Mouse (Mus musculus) yolk sac, embryonic 10.5 days (tissue): ENCODE measurements around the gene Serp1.

Source experiments
- DNase-seq: peaks from one replicate; pipeline ENCODE4 v3.0.0-alpha.2; 2017; ENCODE audit warnings: low spot score

Gene Serp1

DNA sequence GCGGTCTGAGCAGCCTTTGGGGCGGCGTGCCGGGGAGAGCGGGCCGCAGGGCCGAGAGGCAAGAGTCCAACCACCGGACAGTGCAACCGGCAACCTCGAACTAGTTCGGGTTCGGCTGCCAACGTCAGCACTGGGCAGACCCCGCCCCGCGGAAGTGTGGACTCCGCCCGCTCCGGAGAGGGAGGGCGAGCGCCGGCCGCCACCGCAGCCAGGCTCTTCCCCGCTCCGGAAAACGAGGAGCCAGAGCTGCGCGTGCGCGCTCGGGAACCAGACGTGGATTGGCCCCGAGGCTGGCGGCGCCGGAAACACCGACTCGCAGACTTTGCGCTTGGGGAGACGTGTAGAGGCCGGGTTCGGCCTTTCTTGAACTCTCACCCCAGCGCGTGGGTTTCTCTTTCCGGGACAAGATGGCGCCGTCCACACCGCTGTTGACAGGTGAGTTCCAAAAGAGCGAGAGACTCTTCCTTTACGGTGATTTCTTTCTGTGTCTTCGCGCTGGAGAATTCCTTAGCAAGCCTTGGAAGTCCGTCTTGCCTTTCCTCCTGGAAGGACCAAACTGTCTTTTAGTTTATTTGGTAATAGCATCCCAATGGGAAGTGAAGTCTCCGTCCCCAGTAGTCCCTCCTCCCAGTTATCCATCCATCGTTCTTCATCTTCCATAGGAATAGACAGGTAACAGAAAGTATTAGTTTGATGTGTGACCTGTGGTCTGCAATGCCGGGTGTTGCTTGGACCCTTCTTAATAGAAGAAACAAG is at the start of gene Serp1, which contains the start of gene Eif2a:
Gene Serp1, minus strand, starts transcription at position 241 of the 756 bp plus-strand sequence.
Gene Eif2a, plus strand, starts transcription at position 170 of the 756 bp plus-strand sequence.
- DNase-seq: peak; percentile 98

- DNase-seq: no peak
These were observed 45.1 kb upstream of the Serp1 start for GRCm38 (mm10) chr3:58570821-58571220.

DNA sequence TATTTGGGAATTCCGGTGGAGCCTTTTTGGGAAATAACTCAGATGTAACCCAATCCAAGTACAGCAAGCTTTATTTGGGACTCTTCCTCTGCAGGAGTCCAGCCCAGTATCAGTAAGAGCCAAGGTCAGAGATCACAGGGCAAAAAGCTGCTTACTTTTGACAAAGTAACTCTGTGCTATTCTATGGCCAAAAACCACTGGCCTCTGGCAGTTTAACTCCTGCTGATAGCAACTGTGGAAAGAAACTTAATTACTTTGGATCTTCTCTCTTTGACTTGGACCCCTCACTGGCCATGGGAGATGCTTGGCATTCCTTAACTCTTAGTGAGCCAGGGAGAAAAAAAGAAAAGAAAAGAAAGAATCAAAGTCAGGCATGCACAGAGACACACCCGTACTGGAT is 35.7 kb upstream of the Serp1 start:
- no peak for DNase-seq

DNA sequence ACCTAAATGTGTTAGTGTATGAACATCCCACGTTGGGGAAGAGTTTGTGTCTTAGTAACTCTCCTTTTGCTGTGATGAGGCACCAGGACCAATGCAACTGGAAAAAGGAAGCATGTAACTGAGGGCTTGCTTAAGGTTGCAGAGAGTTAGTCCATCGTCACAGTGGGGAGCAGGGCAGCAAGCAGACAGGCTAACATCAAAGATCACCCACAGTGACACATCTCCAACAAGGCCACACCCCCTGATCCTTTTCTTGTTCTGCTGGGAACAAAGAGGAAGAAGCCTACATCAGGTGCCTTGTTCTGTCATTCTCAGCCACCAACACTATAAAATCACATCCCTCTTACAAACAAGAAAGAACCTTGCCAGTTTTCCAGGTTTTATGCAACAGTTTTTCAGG is 34.2 kb upstream of the Serp1 start:
- no peak for DNase-seq

- DNase-seq: no peak
These were observed 31.0 kb upstream of the Serp1 start for GRCm38 (mm10) chr3:58556649-58557048.

DNA sequence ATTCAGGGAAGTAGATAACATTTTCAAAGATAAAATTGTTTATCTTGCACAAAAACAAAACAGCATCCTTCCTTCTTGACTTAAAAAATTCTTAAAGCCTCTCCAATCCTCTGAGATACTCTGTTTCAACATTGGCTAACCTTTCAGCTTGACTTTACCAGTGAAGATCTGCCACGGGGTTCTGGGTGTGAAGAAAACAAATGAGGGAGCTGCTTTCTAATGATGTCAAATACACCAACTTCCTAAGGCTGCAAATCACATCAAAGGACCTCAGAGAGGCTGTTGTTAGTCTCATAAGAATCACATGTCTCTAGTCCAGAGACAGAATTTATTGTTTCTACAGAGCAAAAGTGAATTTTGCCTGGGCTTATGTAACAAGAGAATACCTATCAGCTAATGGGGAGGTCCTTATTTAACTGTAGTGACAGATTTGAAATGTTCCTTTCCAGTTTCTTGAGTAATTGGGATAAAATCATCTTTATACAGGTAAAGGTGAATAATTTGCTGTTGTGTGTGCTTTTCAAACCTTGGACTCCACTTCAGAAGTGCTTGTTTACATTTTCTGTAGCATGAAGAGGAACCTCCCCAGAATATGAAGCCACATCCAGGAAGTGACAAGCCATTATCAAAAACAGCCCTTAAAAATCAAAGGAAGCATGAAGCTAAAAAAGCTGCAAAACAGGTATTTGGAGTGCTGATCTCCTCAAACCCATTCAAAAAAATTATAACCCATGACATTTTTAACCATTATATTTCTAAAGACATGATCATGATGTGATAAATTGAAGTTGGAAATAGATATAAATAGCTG is 26.5 kb upstream of the Serp1 start:
- DNase-seq: no peak

- no peak for DNase-seq
These were observed 10.9 kb upstream of the Serp1 start for GRCm38 (mm10) chr3:58536573-58536972.

DNA sequence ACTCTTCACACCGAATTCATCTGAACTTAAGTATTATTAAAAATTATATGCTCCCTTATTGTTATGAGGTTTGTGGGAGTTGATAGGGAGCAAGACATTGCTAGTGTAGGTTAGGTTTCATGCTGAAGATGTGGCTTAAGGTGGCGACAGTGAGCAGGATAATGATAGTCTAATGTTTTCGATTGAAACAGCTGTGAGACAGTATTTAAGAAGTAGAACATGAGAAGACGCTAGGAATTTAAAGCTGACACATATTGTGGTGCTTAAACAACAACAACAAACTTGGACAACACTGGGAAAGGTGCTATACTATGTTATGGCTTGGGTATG is 681 bp upstream of the Serp1 start:
- no peak for DNase-seq

GRCm38 (mm10) chr3:58525166-58525565 is 526 bp downstream of the Serp1 start:
- DNase-seq: peak; percentile 40

DNA sequence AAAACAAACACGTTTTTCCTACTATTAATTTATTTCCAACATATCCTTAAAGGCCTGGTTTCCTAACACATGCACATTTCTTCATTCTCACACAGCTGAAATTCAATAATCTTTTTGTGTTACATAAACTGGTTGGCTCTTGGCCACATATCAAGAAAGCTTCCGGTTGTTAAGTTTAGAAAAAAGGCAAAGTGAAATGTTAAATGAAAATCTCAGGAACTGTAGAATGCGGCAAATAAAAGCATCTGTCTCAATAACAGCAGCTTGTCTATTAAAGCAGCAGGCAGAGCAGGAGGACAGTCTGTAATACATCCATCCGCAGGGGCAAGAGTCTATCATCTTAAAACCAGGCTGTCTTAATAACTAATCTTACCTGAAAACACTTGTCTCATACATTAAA is 1.4 kb downstream of the Serp1 start:
- DNase-seq: no peak

- no peak for DNase-seq
These were observed 2.3 kb downstream of the Serp1 start for GRCm38 (mm10) chr3:58523386-58523785.

DNA sequence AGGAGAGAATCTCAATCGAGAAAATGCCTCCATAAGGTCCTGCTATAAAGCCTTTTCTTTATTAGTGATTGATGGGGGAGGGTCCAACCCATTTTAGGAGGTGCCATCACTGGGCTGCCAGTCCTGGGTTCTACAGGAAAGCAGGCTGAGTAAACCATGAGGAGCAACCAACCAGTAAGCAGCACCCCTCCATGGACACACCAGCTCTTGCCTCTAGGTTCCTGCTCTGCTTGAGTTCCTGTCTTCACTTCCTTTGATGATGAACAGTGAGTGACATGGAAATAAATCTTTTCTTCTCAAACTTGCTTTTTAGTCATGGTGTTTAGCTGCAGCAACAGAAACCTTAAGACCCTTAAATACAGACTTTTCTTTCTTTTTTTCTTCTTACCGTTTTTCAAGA is 4.3 kb downstream of the Serp1 start:
- no peak for DNase-seq

DNA sequence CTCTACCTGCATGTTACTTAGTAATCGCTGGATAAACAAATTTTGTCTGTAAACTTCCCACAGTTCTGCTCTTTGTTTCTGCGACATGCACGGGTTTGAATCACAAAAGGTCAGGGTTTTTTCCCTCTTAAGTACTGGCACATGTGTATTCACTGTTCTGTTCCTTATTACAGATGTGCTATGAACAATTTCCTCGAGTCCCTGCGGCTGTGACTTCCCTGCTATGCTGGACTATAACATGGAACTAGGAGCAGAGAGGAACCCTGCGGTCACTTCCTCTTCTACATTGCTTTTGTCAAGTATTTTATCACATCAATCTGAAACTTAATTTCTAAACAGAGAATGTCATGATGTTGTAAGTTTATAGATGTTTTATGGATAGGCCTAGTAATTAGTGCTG is 5.4 kb downstream of the Serp1 start:
- DNase-seq: no peak

GRCm38 (mm10) chr3:58519536-58519935 is 6.2 kb downstream of the Serp1 start:
- DNase-seq: no peak

DNA sequence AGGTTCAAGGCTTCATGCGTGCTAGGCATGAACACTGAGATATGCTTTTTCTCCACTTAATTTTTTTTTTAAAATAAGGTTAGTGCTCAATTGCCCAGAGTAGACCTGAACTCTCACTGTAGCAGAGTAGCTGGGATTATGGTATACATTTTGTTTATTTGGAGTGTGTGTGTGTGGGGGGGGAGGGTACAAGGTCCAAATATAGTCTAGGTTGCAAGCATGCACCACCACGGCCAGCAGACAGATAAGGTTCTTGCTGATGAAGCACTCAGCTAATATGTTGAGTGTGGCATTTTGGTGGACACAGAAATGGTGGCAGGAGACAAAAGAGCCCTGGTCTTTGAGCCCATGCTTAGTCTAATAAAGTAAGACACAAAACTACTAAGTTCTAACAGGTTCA is 6.7 kb downstream of the Serp1 start:
- DNase-seq: peak; percentile 27

DNA sequence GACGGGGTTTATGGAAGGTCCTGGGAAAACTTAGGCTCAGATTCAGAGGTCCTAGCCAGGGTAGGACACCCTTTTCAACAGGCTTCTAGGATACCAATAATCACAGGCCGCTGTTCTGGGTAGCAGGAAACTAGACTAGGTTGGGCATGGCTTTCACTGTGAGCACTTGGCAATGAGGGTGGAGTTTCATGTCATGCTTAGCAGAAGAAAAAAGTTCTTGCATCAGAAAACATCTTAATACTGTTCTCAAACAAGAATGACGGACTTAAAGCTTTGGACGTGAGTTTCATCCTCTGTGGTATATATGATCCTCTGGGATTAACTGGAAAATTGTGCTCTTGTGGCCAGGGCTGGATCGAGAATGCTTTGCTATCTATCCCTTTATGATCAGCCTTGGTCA is 7.9 kb downstream of the Serp1 start:
- DNase-seq: no peak

DNA sequence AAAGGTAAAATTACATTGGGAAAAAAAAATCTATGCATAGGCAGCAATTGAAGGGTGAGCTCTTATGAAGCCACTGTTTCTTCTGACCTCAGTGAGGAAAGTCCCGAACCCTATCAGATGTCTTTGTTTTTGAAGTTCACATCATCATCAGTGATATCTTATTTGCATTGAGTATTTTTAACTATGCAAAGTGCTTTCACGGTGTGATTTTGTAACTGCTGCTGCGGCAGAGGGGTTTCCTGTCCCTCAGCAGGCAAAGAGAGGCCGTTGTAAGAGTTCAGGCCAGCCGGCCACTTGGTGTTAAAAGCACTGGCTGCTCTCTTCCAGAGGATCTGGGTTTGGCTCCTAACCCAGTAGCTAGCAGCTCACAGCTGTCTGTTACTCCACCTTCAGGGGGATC is 8.4 kb downstream of the Serp1 start:
- DNase-seq: no peak

GRCm38 (mm10) chr3:58516602-58516976 is 9.1 kb downstream of the Serp1 start:
- DNase-seq: no peak

DNA sequence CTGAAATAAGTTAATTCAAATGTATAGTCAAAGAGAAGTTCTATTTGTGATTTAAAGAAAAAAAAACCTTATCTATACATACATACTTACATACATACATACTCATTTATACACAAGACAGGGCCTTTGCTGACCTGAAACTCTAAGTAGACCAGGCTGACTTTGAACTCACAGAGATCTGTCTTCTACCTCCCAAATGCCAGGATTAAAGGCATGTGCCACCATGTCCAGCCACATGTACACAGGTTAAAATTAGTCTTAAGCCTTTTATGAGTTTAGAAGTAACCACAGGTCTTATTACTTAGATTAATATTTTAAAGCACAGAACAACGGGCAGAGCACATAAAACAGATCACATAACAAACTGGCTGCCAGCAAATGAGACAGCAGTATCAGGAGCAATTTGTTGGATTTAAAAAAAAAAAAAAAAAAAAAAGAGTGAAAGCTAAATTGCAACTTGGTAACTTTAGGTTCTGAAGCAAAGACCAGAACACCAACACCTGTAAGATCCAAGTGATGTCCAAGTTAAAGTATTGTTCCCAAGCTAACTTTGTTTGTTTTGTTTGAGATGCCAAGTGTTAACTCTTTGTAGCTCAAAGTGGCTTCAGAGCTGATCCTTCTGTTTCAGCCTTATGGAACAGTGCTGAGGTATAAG is 9.6 kb downstream of the Serp1 start:
- DNase-seq: no peak

GRCm38 (mm10) chr3:58513483-58513882 is 12.2 kb downstream of the Serp1 start:
- no peak for DNase-seq

DNA sequence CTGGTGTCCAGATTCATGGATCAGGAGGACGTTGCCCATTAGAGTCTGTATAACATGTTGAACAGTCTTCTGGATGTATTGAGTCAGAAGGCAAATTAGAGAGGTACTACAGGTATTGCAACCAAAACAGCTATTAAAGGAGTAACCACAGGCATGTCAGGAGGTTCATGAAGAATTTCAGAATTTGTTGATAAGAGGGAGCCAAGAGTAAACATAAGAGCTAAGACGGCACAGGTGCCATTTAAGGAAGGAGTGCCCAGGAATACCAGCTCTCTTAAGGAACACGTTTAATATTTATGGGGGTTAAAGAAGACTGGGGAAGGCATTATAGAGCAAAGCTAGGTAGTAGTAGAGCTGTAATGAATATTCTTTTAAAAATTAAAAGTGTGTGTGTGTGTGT is 13.0 kb downstream of the Serp1 start:
- no peak for DNase-seq

GRCm38 (mm10) chr3:58511581-58511980 is 14.1 kb downstream of the Serp1 start:
- no peak for DNase-seq
